ENCODE assay signal across 8 mouse cellular contexts in genomic region chr3:96065754-96066375, GRCm38 (mm10). TPM values are rescaled to one million over a fixed set of nuclear protein-coding genes. Genes with fewer than 3 reads are reported as not detected.
DNase-seq lines count a peak whose midpoint lies in the region; ATAC-seq lines count a peak whose summit lies in the region.

No protein-coding gene starts in this region.

- no peaks in the 10 kb centered on the region for H3K9me3 ChIP-seq in midbrain, embryonic 15.5 days

- no peaks in the 10 kb centered on the region for H3K4me1 ChIP-seq in midbrain, embryonic 15.5 days

- no peaks in the 10 kb centered on the region for H3K27me3 ChIP-seq in midbrain, embryonic 15.5 days (replicated peaks)

- WGBS in midbrain, embryonic 15.5 days, result 33% methylated on average over 20 of the region's 20 CpGs

- no peaks in the 10 kb centered on the region for H3K36me3 ChIP-seq in midbrain, embryonic 15.5 days (replicated peaks)

- intact Hi-C loops in left cerebral cortex, postnatal 36 days (cut with DNase I), result loop anchor here (2.0 to 10.0 kb wide), 4 partner anchors 36 to 199 kb away; partner anchors contain the start of genes Bola1, Hist2h2ab, Hist2h2bb and Hist2h3b

- H3K4me2 ChIP-seq in midbrain, embryonic 15.5 days, result peak overlapping the region; percentile 18

- H3K4me3 ChIP-seq in midbrain, embryonic 15.5 days, result no peak overlapping the region

- no peak for ATAC-seq in midbrain, embryonic 15.5 days (replicated peaks)

- peak; percentile 39 to 49 for DNase-seq in B cell, adult 2 months
- peak; percentile 35 for DNase-seq in T-cell, adult 2 months (ENCODE audit: low spot score)
- DNase-seq in embryo, embryonic 10 days (ENCODE audit: low spot score), result peak; percentile 76
- peak; percentile 75 to 87 for DNase-seq in heart, adult 18-20 months
- DNase-seq in kidney, adult 11 months, result peak; percentile 24
- peak; percentile 43 to 53 for DNase-seq in left cerebral cortex, postnatal 36 days (ENCODE audit: low spot score in 2 of 2)
- DNase-seq in thymus, postnatal 25 days, result peak; percentile 26

- no peak overlapping the region for H3K27ac ChIP-seq in midbrain, embryonic 15.5 days

- no peak overlapping the region for H3K9ac ChIP-seq in midbrain, embryonic 15.5 days

RNA-seq across cellular contexts. Expression of gene Vps45, which starts 7.6 kb away (rescaled TPM):
- total RNA-seq in heart, adult 18-20 months (2021), result 10 to 100 TPM; 22.5 to 27.1 TPM
- 10 to 100 TPM; 40.5 to 42.1 TPM for total RNA-seq in left cerebral cortex, postnatal 36 days (2021)
- 64.4 and 65.6 TPM in 2 replicates for polyA plus RNA-seq in midbrain, embryonic 15.5 days (2015; fragmentation: Nextera tagmentation; extraction: Ambion mirVana)

RNA-seq across cellular contexts. Expression of gene Otud7b, which starts 38.5 kb away (rescaled TPM):
- total RNA-seq in heart, adult 18-20 months (2021), result 10 to 100 TPM; 50.3 to 57.4 TPM
- total RNA-seq in left cerebral cortex, postnatal 36 days (2021), result 10 to 100 TPM; 28.8 to 32.0 TPM
- polyA plus RNA-seq in midbrain, embryonic 15.5 days (2015; fragmentation: Nextera tagmentation; extraction: Ambion mirVana), result 7.7 and 8.2 TPM in 2 replicates

Comparison
In these comparisons a context has a peak if more than half of its experiments do, and no peak if none do; other contexts are left out.
1. DNase-seq: peak in every context shown above with its lines; median percentile 81 in heart, adult 18-20 months; 76 in embryo, embryonic 10 days; 48 in left cerebral cortex, postnatal 36 days; 44 in B cell, adult 2 months; 35 in T-cell, adult 2 months; 26 in thymus, postnatal 25 days; 24 in kidney, adult 11 months.